Mouse (Mus musculus): ENCODE data around the gene Pla2g2c.

GRCm38 (mm10) chr4:138701111-138701510 lies 23.5 kb upstream of the Pla2g2c start:
- no peak for TF ChIP-seq CTCF (IDR thresholded peaks at IDR 0.05; ENCODE audit: control insufficient read depth, insufficient read depth, low read length)
- TF ChIP-seq POLR2A (IDR thresholded peaks at IDR 0.05; ENCODE audit: borderline replicate concordance, control insufficient read depth, low read depth, low read length) = no peak
